Mouse (Mus musculus): ENCODE measurements around the gene Alox5.

- no peak for TF ChIP-seq CTCF (IDR thresholded peaks at IDR 0.05; ENCODE audit: borderline replicate concordance, extremely low read depth, insufficient read depth, insufficient read length)
- TF ChIP-seq POLR2A (IDR thresholded peaks at IDR 0.05; ENCODE audit: borderline replicate concordance, extremely low read depth, insufficient read depth, insufficient read length, poor library complexity, severe bottlenecking) = no peak
Measured at GRCm38 (mm10) chr6:116370216-116370976, 90.6 kb downstream of the Alox5 start.
